Mouse (Mus musculus) stomach, postnatal 0 days (tissue): Measurements from ENCODE around the gene Macc1. TPM values are rescaled to one million over a fixed set of nuclear protein-coding genes. Genes with fewer than 3 reads are reported as not detected.
A peak's percentile ranks its signal among the peaks of the same experiment; 100 is the strongest.

Source experiments
- ATAC-seq: fragments of 200-750 bp; cut with Nextera tagmentation; 2 replicates; pipeline ENCODE4 v1.8.0; 2017; ENCODE audit not compliant: low FRiP score, low TSS enrichment
- DNase-seq: peaks from one replicate; pipeline ENCODE4 v3.0.0-alpha.2; 2016; ENCODE audit warnings: low spot score
- H3K27ac ChIP-seq: fragments of 300-500 bp; sonication (generic); replicated peaks from 2 replicates; pipeline ENCODE4 v1.5.1; 2014; ENCODE audit warnings: mild to moderate bottlenecking, control low read depth
- H3K27me3 ChIP-seq: fragments of 300-500 bp; sonication (generic); 2 replicates; pipeline ENCODE4 v1.6.1; 2014; ENCODE audit warnings: low read length; ENCODE audit not compliant: control insufficient read depth, insufficient read depth
- H3K36me3 ChIP-seq: fragments of 300-500 bp; sonication (generic); 2 replicates; pipeline ENCODE4 v1.6.1; 2014; ENCODE audit warnings: low read length, mixed read lengths; ENCODE audit not compliant: control insufficient read depth, insufficient read depth
- H3K4me1 ChIP-seq: fragments of 300-500 bp; sonication (generic); replicated peaks from 2 replicates; pipeline ENCODE4 v1.6.1; 2014; ENCODE audit warnings: antibody characterized with exemption; ENCODE audit not compliant: control insufficient read depth, insufficient read depth
- H3K4me2 ChIP-seq: fragments of 300-500 bp; sonication (generic); replicated peaks from 2 replicates; pipeline ENCODE4 v1.6.1; 2014; ENCODE audit warnings: low read depth, mild to moderate bottlenecking, control low read depth, moderate library complexity
- H3K4me3 ChIP-seq: fragments of 300-500 bp; sonication (generic); 2 replicates; pipeline ENCODE4 v1.5.1; 2014; ENCODE audit warnings: low read depth, low read length, control low read depth
- H3K9ac ChIP-seq: fragments of 300-500 bp; sonication (generic); 2 replicates; pipeline ENCODE4 v1.6.1; 2014; ENCODE audit warnings: mild to moderate bottlenecking, low read length, control low read depth, mixed read lengths
- H3K9me3 ChIP-seq: fragments of 300-500 bp; sonication (generic); 2 replicates; pipeline ENCODE4 v1.6.1; 2016; ENCODE audit warnings: low read length; ENCODE audit not compliant: control insufficient read depth
- CTCF ChIP-seq: IDR thresholded peaks from 2 replicates; pipeline ENCODE4 v1.5.1; 2016; ENCODE audit warnings: antibody characterized with exemption, low read depth, mild to moderate bottlenecking, moderate library complexity
- EP300 ChIP-seq: optimal IDR thresholded peaks from 2 replicates; pipeline ENCODE3; 2016; ENCODE audit warnings: antibody characterized with exemption
- WGBS: fragments of 180-500 bp; shearing (Covaris S2); extraction: QIAGEN DNeasy Blood & Tissue Kit; methylation state at CpG from one replicate; pipeline ENCODE4 v1.1.7; 2014; 5-methylcytosine and 5-hydroxymethylcytosine counted together
- polyA plus RNA-seq: library from polyadenylated mRNA; unstranded; fragments of >200 nt; fragmentation: Nextera tagmentation; extraction: Ambion mirVana; gene quantifications from 2 replicates; pipeline ENCODE4 v1.2.1, GENCODE M21; 2015

Macc1 gene
- polyA plus RNA-seq, 1 experiment from 2014 or later: 7.1 TPM

GRCm38 (mm10) chr12:119426887-119427204 is 112.8 kb downstream of the Macc1 start:
- Histone ChIP-seq H3K4me3 (no peak overlapping the region), H3K27ac (no peak overlapping the region), H3K27me3 (no peaks in the 10 kb centered on the region), H3K36me3 (no peaks in the 10 kb centered on the region), H3K4me2 (no peak overlapping the region), H3K9me3 (no peaks in the 10 kb centered on the region), H3K4me1 (no peaks in the 10 kb centered on the region), H3K9ac (no peak overlapping the region)
- peak; percentile 70; the same call in 1 of the 2 replicates for ATAC-seq
- no peak for TF ChIP-seq EP300
- peak; percentile 77 for TF ChIP-seq CTCF
- WGBS: 55% methylated on average over 1 of the region's 1 CpGs
- peak; percentile 52 for DNase-seq

- ATAC-seq (no peak), DNase-seq (no peak)
- TF ChIP-seq EP300 (no peak), CTCF (no peak)
- no peaks in the 10 kb centered on the region for H3K27me3 ChIP-seq
- no peaks in the 10 kb centered on the region for H3K36me3 ChIP-seq
- H3K4me3 ChIP-seq: no peak overlapping the region
- no peak overlapping the region for H3K4me2 ChIP-seq
- no peaks in the 10 kb centered on the region for H3K4me1 ChIP-seq
- 74% methylated on average over 2 of the region's 2 CpGs for WGBS
- H3K9me3 ChIP-seq: no peaks in the 10 kb centered on the region
- H3K9ac ChIP-seq: no peak overlapping the region
- no peak overlapping the region for H3K27ac ChIP-seq
Observed at GRCm38 (mm10) chr12:119440720-119441119, 126.7 kb downstream of the Macc1 start.

GRCm38 (mm10) chr12:119450116-119450515 is 136.0 kb downstream of the Macc1 start:
- no peaks in the 10 kb centered on the region for H3K27me3 ChIP-seq
- ATAC-seq (no peak), DNase-seq (no peak)
- no peak overlapping the region for H3K27ac ChIP-seq
- no peaks in the 10 kb centered on the region for H3K4me1 ChIP-seq
- H3K9ac ChIP-seq: no peak overlapping the region
- H3K4me3 ChIP-seq: no peak overlapping the region
- H3K9me3 ChIP-seq: no peaks in the 10 kb centered on the region
- H3K4me2 ChIP-seq: no peak overlapping the region
- 81% methylated on average over 2 of the region's 2 CpGs for WGBS
- no peaks in the 10 kb centered on the region for H3K36me3 ChIP-seq
- TF ChIP-seq CTCF (no peak), EP300 (no peak)

GRCm38 (mm10) chr12:119451232-119451631 is 137.2 kb downstream of the Macc1 start:
- 43% methylated on average over 3 of the region's 3 CpGs for WGBS
- ATAC-seq (no peak), DNase-seq (no peak)

GRCm38 (mm10) chr12:119454076-119454475 is 140.0 kb downstream of the Macc1 start:
- Histone ChIP-seq H3K9me3 (no peaks in the 10 kb centered on the region), H3K4me3 (no peak overlapping the region), H3K4me1 (no peaks in the 10 kb centered on the region), H3K36me3 (no peaks in the 10 kb centered on the region), H3K27ac (no peak overlapping the region), H3K4me2 (no peak overlapping the region), H3K9ac (no peak overlapping the region), H3K27me3 (no peaks in the 10 kb centered on the region)
- ATAC-seq (no peak), DNase-seq (no peak)
- WGBS: 41% methylated on average over 1 of the region's 1 CpGs
- TF ChIP-seq EP300 (no peak), CTCF (no peak)

More at GRCm38 (mm10) chr12:119451232-119451631, 137.2 kb downstream of the Macc1 start:
- Histone ChIP-seq H3K36me3 (no peaks in the 10 kb centered on the region), H3K4me1 (no peaks in the 10 kb centered on the region), H3K9me3 (no peaks in the 10 kb centered on the region), H3K27me3 (no peaks in the 10 kb centered on the region), H3K27ac (no peak overlapping the region), H3K9ac (no peak overlapping the region), H3K4me2 (no peak overlapping the region), H3K4me3 (no peak overlapping the region)
- TF ChIP-seq EP300 (no peak), CTCF (no peak)

- ATAC-seq: no peak
- Histone ChIP-seq H3K4me2 (no peak overlapping the region), H3K4me1 (no peaks in the 10 kb centered on the region), H3K36me3 (no peaks in the 10 kb centered on the region), H3K9ac (no peak overlapping the region), H3K4me3 (no peak overlapping the region), H3K9me3 (no peaks in the 10 kb centered on the region), H3K27ac (no peak overlapping the region), H3K27me3 (no peaks in the 10 kb centered on the region)
- 41% methylated on average over 2 of the region's 2 CpGs for WGBS
- TF ChIP-seq CTCF: no peak
- no peak for TF ChIP-seq EP300
- no peak for DNase-seq
Observed at GRCm38 (mm10) chr12:119464040-119464939, 150.2 kb downstream of the Macc1 start.
